Mouse (Mus musculus) liver, adult 2 months (tissue): ENCODE data around the gene Aebp1.

Experiments
- CTCF ChIP-seq: fragments of 200-500 bp; IDR thresholded peaks from 2 replicates; pipeline ENCODE4 v1.5.1; 2011; ENCODE audit warnings: low read depth, low read length, control low read depth
- POLR2A ChIP-seq: fragments of 200-500 bp; IDR thresholded peaks from 2 replicates; pipeline ENCODE4 v1.6.1; 2011; ENCODE audit warnings: low read length, control low read depth; ENCODE audit not compliant: insufficient read depth; ENCODE audit errors: extremely low read depth

- TF ChIP-seq CTCF (no peak), POLR2A (no peak)
These were observed 6.3 kb upstream of the Aebp1 start for GRCm38 (mm10) chr11:5855481-5855880.
